Mouse (Mus musculus) megakaryocyte progenitor cell, adult 5-6 weeks (primary cell): ENCODE data around the gene Reck. TPM values are rescaled to one million over a fixed set of nuclear protein-coding genes. Genes with fewer than 3 reads are reported as not detected.

Experiments used
- ATAC-seq: replicated peaks from 2 replicates; pipeline ENCODE4 v1.8.0; 2016; ENCODE audit warnings: mild to moderate bottlenecking, moderate TSS enrichment, inconsistent platforms; ENCODE audit not compliant: poor library complexity
- total RNA-seq, 2 experiments: library from RNA; stranded (forward) in 1 of 2; stranded (reverse) in 1 of 2; fragments of 157-497, 149-512 nt in 1 of 2; fragments of 200-1000 nt in 1 of 2; gene quantifications; 2 replicates each; pipeline versions ENCODE4 v1.2.3 to v1.2.4; 2015 to 2017

Reck gene
- total RNA-seq (2015): 1.5 and 1.8 TPM in 2 replicates
- total RNA-seq (2017): 1.1 and 4.4 TPM in 2 replicates

- peak; percentile 86 for ATAC-seq
Measured at GRCm38 (mm10) chr4:43875160-43875918, at the start of gene Reck. Gene Reck (plus strand): TSS chr4:43875530.

- ATAC-seq: no peak
Measured at GRCm38 (mm10) chr4:43828806-43829205, 46.5 kb upstream of the Reck start.

- no peak for ATAC-seq
Measured at GRCm38 (mm10) chr4:43832031-43832430, 43.3 kb upstream of the Reck start.

GRCm38 (mm10) chr4:43833752-43834151 is 41.6 kb upstream of the Reck start:
- ATAC-seq: no peak

GRCm38 (mm10) chr4:43834749-43835148 is 40.6 kb upstream of the Reck start:
- no peak for ATAC-seq

GRCm38 (mm10) chr4:43838326-43838725 is 37.0 kb upstream of the Reck start:
- ATAC-seq: no peak

GRCm38 (mm10) chr4:43840101-43840500 is 35.2 kb upstream of the Reck start, which contains the start of gene Olfr157:
Gene Olfr157 (minus strand): TSS chr4:43840201.
- no peak for ATAC-seq

GRCm38 (mm10) chr4:43851265-43851664 is 24.1 kb upstream of the Reck start, which contains the start of gene Olfr155:
Gene Olfr155 (plus strand): TSS chr4:43851565.
- no peak for ATAC-seq

GRCm38 (mm10) chr4:43854101-43854500 is 21.2 kb upstream of the Reck start:
- no peak for ATAC-seq

- no peak for ATAC-seq
Measured at GRCm38 (mm10) chr4:43859886-43860285, 15.4 kb upstream of the Reck start.

- peak; percentile 89 for ATAC-seq
Measured at GRCm38 (mm10) chr4:43860744-43861519, 14.4 kb upstream of the Reck start.

- ATAC-seq: no peak
Measured at GRCm38 (mm10) chr4:43863298-43863697, 12.0 kb upstream of the Reck start.

GRCm38 (mm10) chr4:43869821-43870220 is 5.5 kb upstream of the Reck start:
- no peak for ATAC-seq

GRCm38 (mm10) chr4:43874501-43874900 is 829 bp upstream of the Reck start:
- no peak for ATAC-seq

- ATAC-seq: peak; percentile 8; the same call in 1 of the 2 replicates
Measured at GRCm38 (mm10) chr4:43875919-43876411, 635 bp downstream of the Reck start.

- ATAC-seq: no peak
Measured at GRCm38 (mm10) chr4:43877230-43877629, 1.9 kb downstream of the Reck start.

GRCm38 (mm10) chr4:43878121-43878776 is 2.9 kb downstream of the Reck start:
- no peak for ATAC-seq

- ATAC-seq: no peak
Measured at GRCm38 (mm10) chr4:43879566-43879965, 4.2 kb downstream of the Reck start.

- no peak for ATAC-seq
Measured at GRCm38 (mm10) chr4:43884196-43884595, 8.9 kb downstream of the Reck start.

- ATAC-seq: no peak
Measured at GRCm38 (mm10) chr4:43891247-43891646, 15.9 kb downstream of the Reck start.

GRCm38 (mm10) chr4:43897209-43897608 is 21.9 kb downstream of the Reck start:
- ATAC-seq: no peak
